Mouse (Mus musculus) thymus, postnatal 0 days (tissue): ENCODE data around the gene Fcer2a. TPM values are rescaled to one million over a fixed set of nuclear protein-coding genes. Genes with fewer than 3 reads are reported as not detected.

Experiments
- polyA plus RNA-seq: library from polyadenylated mRNA; unstranded; fragments of >200 nt; fragmentation: Nextera tagmentation; extraction: Ambion mirVana; gene quantifications from 2 replicates; pipeline ENCODE4 v1.2.1, GENCODE M21; 2015

The Fcer2a gene
- polyA plus RNA-seq, 1 experiment from 2014 or later: 0.31 TPM

Other genes with a start within 250 kb of the Fcer2a start
- 2.6 and 3.0 TPM in 2 replicates for gene Pex11g, start 226.5 kb downstream of the Fcer2a start, polyA plus RNA-seq
- 0.10 TPM in 1 of 2 replicates, not detected in the other for gene Tex45, start 223.3 kb downstream of the Fcer2a start, polyA plus RNA-seq
- 21.4 and 23.0 TPM in 2 replicates for gene Zfp358, start 201.0 kb downstream of the Fcer2a start, polyA plus RNA-seq
- 28.4 and 32.3 TPM in 2 replicates for gene Mcoln1, start 193.7 kb downstream of the Fcer2a start, polyA plus RNA-seq
- 10.4 and 12.9 TPM in 2 replicates for gene Pnpla6, start 178.8 kb downstream of the Fcer2a start, polyA plus RNA-seq
- gene C330021F23Rik, start 126.2 kb downstream of the Fcer2a start, polyA plus RNA-seq: 0.19 TPM in 1 of 2 replicates, not detected in the other
- gene Camsap3, start 106.9 kb downstream of the Fcer2a start, polyA plus RNA-seq: 0.81 and 1.1 TPM in 2 replicates
- 62.2 and 64.3 TPM in 2 replicates for gene Xab2, start 72.9 kb downstream of the Fcer2a start, polyA plus RNA-seq
- 182 and 202 TPM in 2 replicates for gene Pet100, start 72.6 kb downstream of the Fcer2a start, polyA plus RNA-seq
- gene Pcp2, start 68.6 kb downstream of the Fcer2a start, polyA plus RNA-seq: 0.31 and 0.42 TPM in 2 replicates
- gene Stxbp2, start 63.2 kb downstream of the Fcer2a start, polyA plus RNA-seq: 114 and 120 TPM in 2 replicates
- gene Retn, start 38.4 kb downstream of the Fcer2a start, polyA plus RNA-seq: 1.0 and 1.5 TPM in 2 replicates
- gene Mcemp1, start 28.4 kb downstream of the Fcer2a start, polyA plus RNA-seq: 0.78 and 0.88 TPM in 2 replicates
- 1.6 and 2.1 TPM in 2 replicates for gene Fcor, start 21.8 kb downstream of the Fcer2a start, polyA plus RNA-seq
- 39.7 and 41.7 TPM in 2 replicates for gene Trappc5, start 17.9 kb downstream of the Fcer2a start, polyA plus RNA-seq
- 0.10 and 0.18 TPM in 2 replicates for gene Clec4g, start 26.5 kb upstream of the Fcer2a start, polyA plus RNA-seq
- gene Cd209a, start 54.8 kb upstream of the Fcer2a start, polyA plus RNA-seq: 1.1 and 1.3 TPM in 2 replicates
- gene Cd209e, start 160.1 kb upstream of the Fcer2a start, polyA plus RNA-seq: 0.22 and 0.29 TPM in 2 replicates
- gene Cd209d, start 184.4 kb upstream of the Fcer2a start, polyA plus RNA-seq: 0.46 TPM in 2 replicates
- gene Cd209b, start 232.7 kb upstream of the Fcer2a start, polyA plus RNA-seq: 0.12 and 0.16 TPM in 2 replicates